Mouse (Mus musculus) left cerebral cortex, postnatal 36 days (tissue): ENCODE measurements at regions not wholly inside any gene's neighbourhood (a gene's known extent, or its start where the extent isn't known, plus 50 kb on each side); places are given as distances from the start of the nearest gene placed in this dataset.
"Not testable (repeated sequence)": the region's sequence is repeated elsewhere in the genome, so short reads cannot be mapped to it uniquely, and the experiment has no call there.

Experiments used
- DNase-seq, 2 experiments: peaks; one replicate each; pipeline ENCODE4 v3.0.0; 2021 to 2022; ENCODE audit warnings: low spot score in 2 of 2, mixed read lengths in 1 of 2
- intact Hi-C: fragments of 180-260 bp; cut with DNase I; formaldehyde crosslinking; loops from one replicate; pipeline ENCODE4 v1.15.1; 2025

DNA sequence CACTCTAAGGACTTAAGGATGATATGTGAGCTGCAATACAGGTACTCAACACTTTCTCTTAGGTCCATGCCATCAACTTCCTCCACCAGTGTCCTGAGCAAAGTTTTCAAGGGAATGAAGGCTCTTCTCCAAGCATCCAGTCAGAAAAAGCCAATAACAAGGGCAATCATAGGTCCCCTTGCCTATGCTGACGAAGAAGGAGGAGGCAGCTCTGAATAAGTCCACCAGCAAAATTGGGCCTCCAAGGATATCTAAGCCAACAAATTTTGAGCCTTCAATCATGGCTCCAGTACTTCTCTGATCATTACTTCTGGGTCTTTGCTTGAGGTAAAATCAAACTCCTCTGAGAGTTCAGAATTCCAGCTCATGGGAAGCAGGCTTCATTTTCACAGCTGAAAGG lies 293.1 kb downstream of the Snurf start:
- DNase-seq = peak; percentile 53 to 70
- intact Hi-C loops = not testable (repeated sequence)
